Mouse (Mus musculus): ENCODE measurements at regions not wholly inside any gene's neighbourhood (a gene's known extent, or its start where the extent isn't known, plus 50 kb on each side); places are given as distances from the start of the nearest gene placed in this dataset.

DNA sequence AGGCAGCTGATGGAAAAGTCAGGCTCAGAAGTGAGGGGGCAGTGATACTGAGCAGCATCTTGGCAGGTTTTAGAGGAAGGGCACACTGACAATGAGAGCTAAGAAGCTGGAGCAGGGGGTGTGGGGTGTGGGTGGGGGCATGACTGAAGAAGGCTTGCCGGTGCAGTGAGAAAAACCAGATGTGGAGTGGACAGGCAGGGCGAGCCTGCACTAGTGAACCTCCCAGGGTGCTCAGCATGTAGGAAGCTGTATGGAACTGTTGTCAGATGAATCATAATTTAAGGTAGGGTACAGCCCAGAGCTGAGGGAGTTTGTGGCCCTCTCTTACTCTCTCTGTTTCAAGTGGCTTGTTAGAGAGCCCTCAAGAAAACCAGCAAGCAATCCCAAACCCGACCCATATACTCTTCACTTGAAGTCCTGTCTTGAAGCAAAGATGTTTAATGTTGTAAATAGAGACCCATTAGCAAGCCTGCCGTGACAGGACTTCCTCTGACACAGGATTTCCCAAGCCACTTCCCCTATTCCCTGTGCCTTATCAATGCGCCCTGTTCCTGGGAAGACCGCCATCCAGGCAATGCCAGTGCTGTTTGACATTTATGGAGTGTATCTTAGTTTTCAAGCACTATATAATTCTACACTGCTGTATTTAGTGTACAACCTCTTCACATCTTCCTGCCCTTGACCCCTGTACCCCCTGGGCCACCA lies 90.4 kb upstream of the Npvf start:
- no peak for TF ChIP-seq POLR2A (IDR thresholded peaks at IDR 0.05; ENCODE audit: borderline replicate concordance, low read depth, low read length)
- TF ChIP-seq CTCF (IDR thresholded peaks at IDR 0.05; ENCODE audit: low read depth, low read length): no peak

All from bone marrow macrophage, adult 2 months (primary cell).